Mouse (Mus musculus) thymus, adult 18-20 months (tissue): Measurements from ENCODE around the gene Olfr412.

Experiments
- DNase-seq, 2 experiments: peaks; one replicate each; pipeline ENCODE4 v3.0.0; 2022; ENCODE audit warnings: mixed read lengths in 2 of 2

Gene Olfr412

GRCm38 (mm10) chr11:74414112-74414511, 52.2 kb downstream of the Olfr412 start:
- no peak for DNase-seq

GRCm38 (mm10) chr11:74415736-74416135, 53.9 kb downstream of the Olfr412 start:
- no peak for DNase-seq
